ENCODE assay signal across 8 mouse cellular contexts in the genomic region with DNA sequence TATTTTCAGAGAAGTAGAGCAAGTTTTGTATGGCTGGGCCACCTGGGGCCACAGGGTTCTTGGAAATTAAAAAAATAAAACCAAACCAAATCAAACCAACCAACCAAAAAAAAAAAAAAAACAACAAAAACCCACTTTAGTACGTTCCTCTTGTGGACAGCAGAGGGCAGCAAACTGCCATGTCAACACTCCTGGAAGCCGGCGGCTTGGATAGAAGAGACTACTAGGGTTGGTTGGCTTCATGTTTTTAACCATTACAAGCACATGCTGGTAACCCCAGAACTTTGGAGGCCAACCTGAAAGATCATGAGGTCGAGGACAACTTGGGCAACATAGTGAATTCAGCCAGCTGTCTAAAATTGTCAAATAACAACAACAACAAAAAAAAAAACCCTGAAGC. TPM values are rescaled to one million over a fixed set of nuclear protein-coding genes. Genes with fewer than 3 reads are reported as not detected.
A peak's percentile ranks its signal among the peaks of the same experiment; 100 is the strongest.
DNase-seq lines count a peak whose midpoint lies in the region; ATAC-seq and TF ChIP-seq lines count a peak whose summit lies in the region.

No protein-coding gene starts in this region.

- 5% methylated on average over 4 of the region's 4 CpGs for WGBS in spleen, adult 2 months
- WGBS in hindbrain, embryonic 14.5 days: under 1% methylated on average over 4 of the region's 4 CpGs
- 2% methylated on average over 4 of the region's 4 CpGs for WGBS in limb, embryonic 11.5 days

- no peak overlapping the region for H3K27ac ChIP-seq in spleen, adult 2 months (ENCODE audit: insufficient read depth, low read length)
- no peak overlapping the region for H3K27ac ChIP-seq in hindbrain, embryonic 14.5 days
- H3K27ac ChIP-seq in limb, embryonic 11.5 days (replicated peaks; ENCODE audit: low read depth, low read length): no peak overlapping the region

- H3K27me3 ChIP-seq in spleen, adult 2 months (ENCODE audit: control insufficient read depth, insufficient read depth, low read length): no peaks in the 10 kb centered on the region
- H3K27me3 ChIP-seq in hindbrain, embryonic 14.5 days (ENCODE audit: control insufficient read depth, insufficient read depth, low read length): no peaks in the 10 kb centered on the region
- H3K27me3 ChIP-seq in limb, embryonic 11.5 days (ENCODE audit: control insufficient read depth, insufficient read depth, low read length): no peaks in the 10 kb centered on the region

- no peaks in the 10 kb centered on the region for H3K9me3 ChIP-seq in hindbrain, embryonic 14.5 days (ENCODE audit: control insufficient read depth, low read length)
- no peaks in the 10 kb centered on the region for H3K9me3 ChIP-seq in limb, embryonic 11.5 days (ENCODE audit: control insufficient read depth, low read length)

- H3K4me3 ChIP-seq in spleen, adult 2 months (ENCODE audit: extremely low read depth, insufficient read depth, insufficient read length): no peak overlapping the region
- H3K4me3 ChIP-seq in hindbrain, embryonic 14.5 days (replicated peaks; ENCODE audit: low read length): no peak overlapping the region
- no peak overlapping the region for H3K4me3 ChIP-seq in limb, embryonic 11.5 days (ENCODE audit: low read depth, low read length)

- no peaks in the 10 kb centered on the region for H3K36me3 ChIP-seq in spleen, adult 2 months (ENCODE audit: control insufficient read depth, insufficient read depth, low read length)
- H3K36me3 ChIP-seq in hindbrain, embryonic 14.5 days (replicated peaks; ENCODE audit: control insufficient read depth, insufficient read depth): no peaks in the 10 kb centered on the region
- no peaks in the 10 kb centered on the region for H3K36me3 ChIP-seq in limb, embryonic 11.5 days (ENCODE audit: control insufficient read depth, insufficient read depth, low read length)

- H3K4me2 ChIP-seq in hindbrain, embryonic 14.5 days (replicated peaks): no peak overlapping the region
- no peak overlapping the region for H3K4me2 ChIP-seq in limb, embryonic 11.5 days (ENCODE audit: low read depth, severe bottlenecking)

- TF ChIP-seq POLR2A in spleen, adult 2 months (IDR thresholded peaks at IDR 0.05; ENCODE audit: low read depth, low read length): no peak

- TF ChIP-seq CTCF in spleen, adult 2 months (IDR thresholded peaks at IDR 0.05; ENCODE audit: extremely low read depth, insufficient read depth, insufficient read length, insufficient replicate concordance): peak; percentile 47; the same call in 1 of the 2 replicates

- DNase-seq in spleen, adult 2 months (ENCODE audit: low read depth in 1 of 2, low spot score in 2 of 2): peak; percentile 1 to 5
- DNase-seq in spleen, postnatal 4 days (ENCODE audit: low spot score in 2 of 2): no peak
- DNase-seq in adrenal gland, postnatal 10 days: peak; percentile 66
- DNase-seq in embryo, embryonic 11 days: peak; percentile 84
- peak; percentile 83 for DNase-seq in hindbrain, embryonic 14.5 days (ENCODE audit: low spot score)
- peak; percentile 70 for DNase-seq in limb, embryonic 11.5 days (ENCODE audit: low spot score)
- DNase-seq in retina, postnatal 7 days (ENCODE audit: low read depth, low spot score): peak; percentile 51
- DNase-seq in T-cell, adult 2 months (ENCODE audit: low spot score): no peak

- no peak overlapping the region for H3K9ac ChIP-seq in hindbrain, embryonic 14.5 days
- H3K9ac ChIP-seq in limb, embryonic 11.5 days (ENCODE audit: low read length): no peak overlapping the region

- ATAC-seq in hindbrain, embryonic 14.5 days (ENCODE audit: low FRiP score): no peak
- no peak for ATAC-seq in limb, embryonic 11.5 days (ENCODE audit: insufficient number of reproducible peaks, low FRiP score, low TSS enrichment, low read depth)

- H3K4me1 ChIP-seq in spleen, adult 2 months (ENCODE audit: control insufficient read depth, insufficient read depth, insufficient read length): no peaks in the 10 kb centered on the region
- peaks cover 16% of the 10 kb centered on the region for H3K4me1 ChIP-seq in hindbrain, embryonic 14.5 days (replicated peaks; ENCODE audit: control insufficient read depth, insufficient read depth, low read length)
- no peaks in the 10 kb centered on the region for H3K4me1 ChIP-seq in limb, embryonic 11.5 days (ENCODE audit: control insufficient read depth, insufficient read depth, low read length)

RNA-seq across cellular contexts. Expression of a gene that starts 33.9 kb away (rescaled TPM):
- polyA plus RNA-seq in spleen, adult 2 months (2012; rRNA removed): 0.41 and 0.56 TPM in 2 replicates
- total RNA-seq in adrenal gland, postnatal 10 days (2021): 1 to 10 TPM; 2.6 to 6.1 TPM
- polyA plus RNA-seq in hindbrain, embryonic 14.5 days (2014; fragmentation: Nextera tagmentation; extraction: Ambion mirVana): 2.6 and 3.1 TPM in 2 replicates
- polyA plus RNA-seq in limb, embryonic 11.5 days (2014; fragmentation: Nextera tagmentation; extraction: Ambion mirVana): 1.1 and 1.2 TPM in 2 replicates

Comparison
In these comparisons a context has a peak if more than half of its experiments do, and no peak if none do; other contexts are left out.
1. DNase-seq: peak in spleen, adult 2 months (2 of 2), adrenal gland, postnatal 10 days (single experiment), embryo, embryonic 11 days (single experiment), hindbrain, embryonic 14.5 days (single experiment), limb, embryonic 11.5 days (single experiment) and retina, postnatal 7 days (single experiment); none in spleen, postnatal 4 days (0 of 2) and T-cell, adult 2 months (single experiment).